In the genomic region with DNA sequence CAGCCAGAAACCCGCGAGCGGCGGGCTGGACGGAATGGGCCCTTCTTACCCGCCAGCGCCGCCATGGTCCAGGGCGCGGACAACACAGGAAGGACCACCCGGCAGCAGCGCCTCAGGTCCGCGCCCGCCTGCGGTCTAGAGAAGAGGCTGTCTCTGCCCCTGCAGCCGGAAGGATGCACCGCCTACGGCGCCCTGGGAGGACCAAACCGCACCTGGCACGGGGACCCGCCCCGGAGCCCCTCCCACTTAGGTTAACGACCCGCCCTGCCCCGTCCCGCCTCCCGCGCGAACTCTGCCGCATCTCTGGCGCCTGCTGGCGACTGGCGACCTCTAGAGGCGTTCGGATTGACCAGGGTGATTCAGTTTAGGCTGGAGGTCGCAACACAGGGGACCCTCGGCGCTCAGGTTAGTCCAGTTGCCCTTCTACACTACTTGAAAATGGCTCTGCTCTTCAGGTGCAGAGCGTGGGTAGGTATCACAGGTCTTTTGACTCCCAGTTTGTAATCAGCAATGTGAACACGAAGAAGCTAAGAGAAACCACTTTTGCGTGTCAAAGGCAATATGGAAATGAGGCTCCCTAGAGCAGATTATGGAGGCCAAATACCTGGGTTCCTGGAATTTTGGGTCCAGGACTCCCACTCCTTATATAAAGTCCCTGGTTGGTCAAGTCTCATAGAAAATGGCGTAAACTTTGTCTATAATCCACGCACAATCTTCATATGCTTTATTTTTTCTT, we compare ENCODE assay signal across 8 mouse cellular contexts. TPM values are rescaled to one million over a fixed set of nuclear protein-coding genes. Genes with fewer than 3 reads are reported as not detected.
A peak's percentile ranks its signal among the peaks of the same experiment; 100 is the strongest.
DNase-seq lines count a peak whose midpoint lies in the region; ATAC-seq lines count a peak whose summit lies in the region.

A gene (minus strand): TSS at position 193 of the 736 bp plus-strand sequence.

- H3K27me3 ChIP-seq in intestine, embryonic 14.5 days (replicated peaks; ENCODE audit: control insufficient read depth, insufficient read depth, low read length): no peaks in the 10 kb centered on the region

- peak; percentile 97 for ATAC-seq in intestine, embryonic 14.5 days (replicated peaks; ENCODE audit: low FRiP score, low TSS enrichment, low read depth)

- intact Hi-C loops in left cerebral cortex, postnatal 14 days (cut with DNase I): loop anchor here (5.0 kb wide), 1 partner anchor 62 kb away; no protein-coding TSS in a partner anchor

- H3K27ac ChIP-seq in intestine, embryonic 14.5 days (ENCODE audit: low read depth): peak within 1 kb of the TSS; percentile 74

- peaks cover under 1% of the 10 kb centered on the region; the same call in 1 of the 2 replicates for H3K36me3 ChIP-seq in intestine, embryonic 14.5 days (ENCODE audit: control insufficient read depth, insufficient read depth, low read length)

- peak; percentile 92 to 97 for DNase-seq in adrenal gland, adult (ENCODE audit: inconsistent age in 2 of 2, low spot score in 1 of 2)
- peak; percentile 94 for DNase-seq in embryo, embryonic 10.5 days (ENCODE audit: low spot score)
- peak; percentile 90 for DNase-seq in gastrocnemius, postnatal 25 days
- peak; percentile 97 for DNase-seq in intestine, embryonic 14.5 days (ENCODE audit: low spot score)
- peak; percentile 63 to 83 for DNase-seq in left cerebral cortex, postnatal 14 days (ENCODE audit: low spot score in 2 of 2)
- DNase-seq in mesoderm, embryonic 11.5 days (ENCODE audit: low read depth, low spot score): peak; percentile 93
- DNase-seq in right cerebral cortex, postnatal 36 days (ENCODE audit: low spot score in 2 of 2): peak; percentile 78 to 81
- peak; percentile 97 for DNase-seq in yolk sac, embryonic 10.5 days (ENCODE audit: low spot score)

- H3K4me3 ChIP-seq in intestine, embryonic 14.5 days (ENCODE audit: low read depth, low read length): peak within 1 kb of the TSS; percentile 81

- H3K4me1 ChIP-seq in intestine, embryonic 14.5 days (replicated peaks; ENCODE audit: control insufficient read depth, insufficient read depth, low read length): peaks cover 10% of the 10 kb centered on the region; the same call in 1 of the 2 replicates

- peak within 1 kb of the TSS; percentile 87 for H3K4me2 ChIP-seq in intestine, embryonic 14.5 days (ENCODE audit: low read length)

- peak within 1 kb of the TSS; percentile 81 for H3K9ac ChIP-seq in intestine, embryonic 14.5 days (ENCODE audit: low read length)

- WGBS in intestine, embryonic 14.5 days: 4% methylated on average over 45 of the region's 45 CpGs

- H3K9me3 ChIP-seq in intestine, embryonic 14.5 days (ENCODE audit: control insufficient read depth, low read length): no peaks in the 10 kb centered on the region

RNA-seq across cellular contexts. Expression of the gene that starts here (rescaled TPM):
- 10 to 100 TPM; 11.4 to 11.8 TPM for total RNA-seq in gastrocnemius, postnatal 25 days (2021)
- 62.8 and 67.3 TPM in 2 replicates for polyA plus RNA-seq in intestine, embryonic 14.5 days (2014; fragmentation: Nextera tagmentation; extraction: Ambion mirVana)
- 100 to 1,000 TPM; 101 to 104 TPM for total RNA-seq in left cerebral cortex, postnatal 14 days (2021)

Comparison
In these comparisons a context has a peak if more than half of its experiments do, and no peak if none do; other contexts are left out.
1. Peak in every context shown above with its lines: DNase-seq, ATAC-seq, H3K4me3 ChIP-seq and H3K27ac ChIP-seq.
2. RNA of the gene that starts here (total RNA-seq): 101 to 104 TPM in left cerebral cortex, postnatal 14 days; 11.4 to 11.8 TPM in gastrocnemius, postnatal 25 days; every median in the first group is over 4 times any median in the second.